Mouse (Mus musculus) kidney, adult 8-10 months (tissue): Measurements from ENCODE around the gene Isoc2a.

Source experiments
- DNase-seq, 2 experiments: peaks; one replicate each; pipeline ENCODE4 v3.0.0; 2022

The Isoc2a gene

DNA sequence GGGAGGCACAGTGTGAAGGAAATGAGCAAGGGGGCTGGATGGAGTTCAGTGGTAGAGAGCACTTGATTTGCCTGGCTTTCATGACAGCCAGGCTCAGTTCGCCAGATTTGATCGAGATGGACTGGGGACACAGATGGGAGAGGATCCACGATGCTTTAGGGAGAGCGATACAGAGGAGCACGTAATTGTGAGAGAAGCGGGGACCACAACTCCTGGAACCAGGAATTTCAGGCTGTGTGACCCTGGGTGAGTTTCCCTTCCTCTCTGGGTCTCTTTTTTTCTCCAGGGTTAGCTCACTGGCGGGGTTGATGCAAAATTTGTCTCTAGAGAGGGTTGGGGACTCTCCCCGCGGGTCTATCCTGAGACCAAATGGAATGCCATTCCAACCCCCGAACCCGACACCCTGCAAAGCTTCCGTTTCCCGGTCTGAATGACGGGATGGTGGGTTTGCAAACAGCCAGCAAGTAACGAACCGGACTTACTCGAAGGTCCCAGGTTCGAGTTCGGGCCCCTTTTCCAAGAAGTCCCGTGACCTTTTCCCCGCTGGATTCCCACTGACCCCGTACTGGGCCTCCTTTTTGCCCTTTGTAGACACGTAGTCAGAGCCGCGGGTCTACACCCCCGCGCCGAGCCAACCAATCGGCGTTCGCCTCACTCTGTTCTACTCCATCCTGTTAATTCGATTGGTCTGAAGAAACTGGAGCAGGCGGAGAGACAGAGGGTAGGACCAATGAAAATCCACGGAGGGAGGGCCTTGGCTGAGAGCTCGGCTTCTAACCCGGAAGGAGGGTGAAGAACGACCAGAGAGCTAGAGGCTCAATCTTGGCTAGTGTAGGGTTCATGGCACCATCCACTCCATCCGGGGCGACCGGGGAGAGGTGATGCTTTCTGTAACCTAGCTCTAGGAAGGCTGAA is 11.1 kb upstream of the Isoc2a start:
- DNase-seq, result peak; percentile 98

DNA sequence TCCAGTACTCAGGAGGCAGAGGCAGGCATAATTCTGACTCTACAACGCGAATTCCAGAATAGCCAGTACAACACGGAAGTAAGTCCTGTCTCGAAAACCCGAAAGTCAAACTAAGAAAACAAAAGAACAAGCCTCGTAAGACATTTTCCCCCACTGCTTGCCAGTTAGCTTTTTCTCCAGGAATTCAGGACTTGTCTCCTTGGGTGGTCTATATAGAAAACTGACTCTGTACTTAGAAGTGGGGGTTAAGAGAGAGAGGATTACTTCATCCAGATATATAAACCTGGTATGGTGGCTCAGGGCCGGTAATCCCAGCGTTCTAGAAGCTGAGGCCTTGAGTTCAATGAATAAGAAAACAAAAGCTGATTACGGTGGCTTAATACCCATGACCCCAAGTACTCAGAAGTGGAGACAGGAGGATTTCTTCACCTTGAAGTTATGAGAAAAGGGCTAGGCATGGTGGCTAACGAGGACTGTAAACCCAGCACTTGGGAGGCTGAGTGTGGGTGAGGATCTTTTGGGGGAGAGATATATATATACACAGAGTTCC is 10.2 kb upstream of the Isoc2a start:
- no peak for DNase-seq

GRCm38 (mm10) chr7:4870133-4870532 is 6.8 kb upstream of the Isoc2a start, which contains the start of gene Isoc2b:
TSS of gene Isoc2b (minus strand) at chr7:4870258.
- no peak for DNase-seq

GRCm38 (mm10) chr7:4877226-4877625 is 273 bp downstream of the Isoc2a start:
- no peak for DNase-seq

GRCm38 (mm10) chr7:4878186-4878585 is 1.2 kb downstream of the Isoc2a start:
- peak in 1 of 2 experiments; percentile 55 for DNase-seq

DNA sequence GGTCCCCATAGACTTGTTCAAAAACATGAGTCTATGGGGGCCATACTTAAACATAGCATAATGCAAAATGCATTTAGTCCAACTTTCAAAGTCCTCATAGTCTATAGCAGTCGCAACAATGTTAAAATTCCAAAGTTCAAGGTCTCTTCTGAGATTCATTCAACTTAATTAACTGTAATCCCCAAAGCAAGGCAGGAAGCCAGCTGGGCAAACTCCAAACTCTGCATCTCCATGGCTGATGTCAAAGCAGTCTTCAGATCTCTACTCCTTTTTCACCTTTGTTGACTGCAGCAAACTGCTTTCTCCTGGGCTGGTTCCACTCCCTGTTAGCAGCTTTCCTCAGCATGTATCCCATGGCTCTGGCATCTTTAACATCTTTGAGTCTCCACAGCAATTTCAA is 2.1 kb downstream of the Isoc2a start:
- peak; percentile 48 to 49 for DNase-seq

GRCm38 (mm10) chr7:4886680-4887079 is 9.7 kb downstream of the Isoc2a start:
- DNase-seq, result no peak

DNA sequence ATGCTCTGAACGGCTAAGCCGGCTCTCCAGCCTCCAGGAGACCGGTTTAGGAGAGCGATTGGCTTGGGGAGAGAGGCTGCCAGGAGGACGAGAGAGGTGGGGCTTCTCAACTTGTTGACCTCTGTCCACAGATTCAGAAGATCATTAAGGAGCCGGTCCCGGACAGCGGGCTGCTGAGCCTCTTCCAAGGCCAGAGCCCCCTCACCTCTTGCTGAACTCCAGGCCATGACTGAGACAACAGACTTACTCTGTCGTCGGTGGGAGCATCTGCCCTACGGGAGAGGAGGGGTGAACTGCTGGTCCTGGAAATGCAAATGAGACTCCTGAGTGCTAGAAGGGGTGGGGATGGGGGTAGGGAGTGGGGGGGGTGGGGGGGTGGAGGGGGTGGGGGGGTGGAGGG is 18.2 kb downstream of the Isoc2a start:
- no peak for DNase-seq

DNA sequence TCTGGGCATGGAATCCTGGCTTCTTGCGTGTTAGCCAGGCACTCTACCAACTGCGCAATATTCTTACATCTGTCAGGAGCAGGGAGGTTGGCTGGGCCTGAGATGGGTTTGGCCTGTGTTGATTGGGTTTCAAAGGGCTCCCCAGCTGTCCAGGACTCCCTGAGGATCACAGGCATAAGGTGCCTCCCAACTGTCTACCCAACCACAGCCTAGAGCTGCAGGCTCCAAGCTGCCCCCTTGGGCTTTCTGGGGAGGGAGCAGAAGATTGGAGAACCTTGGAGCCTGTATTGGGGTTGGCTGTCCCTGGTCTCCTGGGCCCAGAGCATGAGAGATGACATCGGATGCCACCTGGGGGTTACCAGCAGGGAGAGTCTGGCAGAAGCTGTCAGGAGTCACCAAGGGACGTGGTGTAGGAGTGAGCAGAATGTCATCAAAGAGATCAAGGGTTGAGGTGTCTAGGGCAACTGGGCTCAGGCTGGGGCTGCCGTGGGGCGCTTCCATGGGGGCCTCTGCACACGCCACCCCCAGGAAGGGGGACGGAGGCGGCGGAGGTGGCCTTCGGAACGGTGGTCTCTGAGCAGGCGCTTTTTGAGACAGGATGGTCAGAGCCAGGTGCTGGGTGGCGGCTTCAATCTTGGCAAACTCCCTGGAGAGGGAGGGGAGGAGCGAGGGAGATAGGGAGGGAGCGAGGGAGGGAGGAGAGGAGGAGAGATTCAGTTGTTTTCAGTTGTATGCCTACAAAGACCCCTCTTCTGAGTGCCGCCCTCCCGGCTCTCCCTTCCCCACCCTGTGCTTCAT is 22.1 kb downstream of the Isoc2a start:
- DNase-seq, result no peak

DNA sequence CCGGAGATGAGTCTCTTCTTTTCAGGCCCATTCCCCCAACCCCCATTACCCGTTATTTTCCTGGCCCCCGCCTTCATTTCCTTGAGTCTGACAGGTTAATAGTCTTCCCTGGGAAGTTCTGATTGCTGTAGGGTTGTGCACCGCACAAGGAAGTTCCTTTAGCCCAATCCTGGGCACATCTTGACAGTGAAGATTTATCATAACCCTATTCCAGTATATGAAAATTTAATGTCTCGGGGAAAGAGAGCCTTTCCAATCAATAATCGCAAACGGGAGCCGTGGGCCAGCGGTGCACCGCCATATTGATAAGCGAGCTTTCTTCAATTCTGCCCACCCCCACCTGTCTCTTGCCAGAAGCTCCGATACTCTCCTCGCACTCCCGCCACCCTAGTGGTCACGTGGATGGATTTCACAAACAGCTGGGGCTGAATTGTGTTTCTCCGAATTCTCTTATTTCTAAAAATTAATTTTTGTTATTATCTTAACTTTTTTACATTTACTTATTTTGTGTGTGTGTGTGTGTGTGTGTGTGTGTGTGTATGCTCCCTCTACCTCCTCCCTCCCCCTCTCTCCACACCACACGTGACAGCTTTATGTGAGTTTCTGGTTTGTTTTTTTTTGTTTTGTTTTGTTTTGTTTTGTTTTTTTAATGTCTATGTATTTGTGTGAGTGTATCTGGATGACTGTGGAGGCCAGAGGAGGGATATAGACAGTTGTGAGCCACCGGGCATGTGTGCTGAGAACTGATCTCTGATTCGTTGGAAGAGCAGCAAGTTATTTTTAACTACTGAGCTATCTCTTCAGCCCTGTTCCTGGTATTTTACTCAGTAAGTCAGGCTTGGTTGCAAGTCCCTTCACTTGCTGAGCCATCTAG is 22.9 kb downstream of the Isoc2a start:
- no peak for DNase-seq

- DNase-seq, result no peak
Measured at GRCm38 (mm10) chr7:4900523-4900851, 23.5 kb downstream of the Isoc2a start.

- DNase-seq, result no peak
Measured at GRCm38 (mm10) chr7:4901171-4901570, 24.2 kb downstream of the Isoc2a start.

- DNase-seq, result no peak
Measured at GRCm38 (mm10) chr7:4902404-4902803, 25.5 kb downstream of the Isoc2a start.

DNA sequence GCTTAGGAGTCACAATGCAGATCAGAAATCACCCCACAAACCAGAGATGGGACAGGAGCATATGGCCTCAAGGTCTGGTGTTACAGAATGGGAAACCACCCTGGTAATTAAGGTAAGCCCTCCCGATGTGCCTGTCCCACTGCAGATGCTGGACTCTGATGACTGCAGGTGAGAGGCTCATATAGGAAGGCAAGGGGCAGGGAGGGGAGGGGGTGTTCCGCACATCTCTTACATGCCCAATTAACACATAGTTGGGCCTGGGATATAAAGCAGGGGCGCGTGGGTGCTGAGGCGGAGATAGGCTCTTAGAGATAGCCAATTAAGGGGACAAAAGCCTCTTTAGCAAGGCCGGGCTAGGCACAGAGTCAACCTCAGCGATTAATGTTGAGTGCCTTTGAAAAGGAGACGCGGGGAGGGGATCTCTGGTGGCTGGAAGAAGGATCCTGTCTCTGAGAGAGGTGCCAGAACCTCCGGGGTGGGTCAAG is 29.6 kb downstream of the Isoc2a start, which contains the start of gene Gm36210:
Gm36210 (minus strand) TSS at position 51 of the 485 bp plus-strand sequence.
- DNase-seq, result no peak

GRCm38 (mm10) chr7:4911561-4911960 is 34.6 kb downstream of the Isoc2a start:
- DNase-seq, result peak in 1 of 2 experiments; percentile 57

DNA sequence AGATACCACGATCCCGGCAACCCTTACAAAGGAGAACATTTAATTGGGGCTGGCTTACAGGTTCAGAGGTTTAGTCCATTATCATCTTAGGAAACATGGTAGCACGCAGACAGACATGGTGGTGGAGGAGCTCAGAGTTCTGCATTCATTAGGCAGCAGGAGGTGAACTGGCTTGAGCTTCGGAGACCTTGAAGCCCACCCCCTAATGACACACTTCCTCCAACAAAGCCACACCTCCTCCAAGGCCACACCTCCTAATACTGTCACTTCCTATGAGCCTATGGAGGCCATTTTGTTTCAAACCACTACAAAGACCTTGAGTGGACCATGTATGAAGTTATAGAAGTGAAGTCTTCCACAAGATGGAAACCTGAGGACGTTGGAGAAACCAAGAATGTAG is 35.3 kb downstream of the Isoc2a start:
- no peak for DNase-seq

GRCm38 (mm10) chr7:4915007-4915665 is 38.2 kb downstream of the Isoc2a start, which contains the start of gene Zfp628:
TSS of gene Zfp628 (plus strand) at chr7:4915217.
- DNase-seq, result peak; percentile 88 to 94

DNA sequence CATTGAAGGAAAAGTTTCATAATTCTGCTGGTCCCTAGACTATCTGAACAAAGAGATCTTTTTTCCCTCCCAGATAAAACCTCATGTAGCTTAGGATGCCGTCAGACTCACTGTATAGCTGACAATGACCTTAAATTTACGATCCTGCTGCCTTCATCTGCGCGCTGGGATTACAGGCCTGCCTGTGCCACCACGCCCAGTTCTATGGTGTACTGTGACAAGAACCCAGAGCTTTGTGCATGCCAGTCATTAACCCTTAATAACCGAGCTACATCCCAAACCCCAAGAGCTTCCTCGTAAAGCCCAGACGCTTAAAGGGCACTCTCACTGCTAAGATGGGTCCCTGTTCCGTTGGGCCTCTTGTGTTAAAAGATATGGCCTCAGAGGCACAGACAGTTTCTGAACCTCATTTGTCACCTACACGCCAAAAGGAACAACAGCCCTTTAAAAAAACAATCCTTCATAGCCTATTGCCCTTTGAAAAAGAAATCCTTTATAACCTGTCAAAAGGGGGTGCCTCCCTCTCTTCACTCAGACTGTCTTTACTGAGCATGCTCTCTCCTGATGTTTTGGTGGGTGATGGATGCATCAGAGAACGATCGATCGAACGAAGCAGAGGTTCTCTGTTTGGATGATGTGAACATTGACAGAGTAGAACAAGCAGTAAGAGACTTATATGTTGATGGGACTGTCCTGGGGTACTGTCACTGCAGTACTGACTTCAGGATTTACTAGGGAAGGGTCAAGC is 38.9 kb downstream of the Isoc2a start:
- DNase-seq, result peak in 1 of 2 experiments; percentile 29

GRCm38 (mm10) chr7:4917494-4917893 is 40.5 kb downstream of the Isoc2a start:
- no peak for DNase-seq

DNA sequence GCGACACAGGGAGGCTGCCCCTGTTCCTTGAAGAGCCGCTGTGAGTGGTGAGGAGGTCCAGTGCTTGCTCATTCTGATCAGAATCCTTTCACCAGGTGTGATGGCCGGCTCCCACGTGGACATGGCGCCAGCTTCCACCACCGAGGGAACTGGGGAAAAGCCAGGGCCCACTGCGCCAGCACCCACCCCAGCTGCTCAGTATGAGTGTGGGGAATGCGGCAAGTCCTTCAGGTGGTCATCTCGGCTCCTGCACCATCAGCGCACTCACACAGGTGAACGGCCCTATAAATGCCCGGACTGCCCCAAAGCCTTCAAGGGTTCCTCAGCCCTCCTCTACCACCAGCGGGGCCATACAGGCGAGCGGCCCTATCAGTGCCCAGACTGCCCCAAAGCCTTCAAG is 41.7 kb downstream of the Isoc2a start:
- no peak for DNase-seq

DNA sequence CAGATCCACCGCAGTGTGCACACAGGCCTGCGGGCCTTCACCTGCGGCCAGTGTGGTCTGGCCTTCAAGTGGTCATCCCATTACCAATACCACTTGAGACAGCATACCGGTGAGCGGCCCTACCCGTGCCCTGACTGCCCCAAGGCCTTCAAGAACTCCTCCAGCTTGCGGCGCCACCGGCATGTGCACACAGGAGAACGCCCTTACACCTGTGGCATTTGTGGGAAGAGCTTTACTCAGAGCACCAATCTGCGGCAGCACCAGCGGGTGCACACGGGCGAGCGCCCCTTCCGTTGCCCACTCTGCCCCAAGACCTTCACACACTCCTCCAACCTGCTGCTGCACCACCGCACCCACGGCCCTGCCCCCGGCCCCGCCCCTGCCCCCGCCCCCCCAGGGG is 42.1 kb downstream of the Isoc2a start:
- DNase-seq, result no peak
